Mouse (Mus musculus) bone marrow, adult 2 months (tissue): ENCODE results near the gene Micu1.

ENCODE experiments used
- CTCF ChIP-seq: fragments of 200-500 bp; IDR thresholded peaks from 2 replicates; pipeline ENCODE4 v1.5.1; 2011; ENCODE audit warnings: low read length, control low read depth; ENCODE audit not compliant: control insufficient read depth, insufficient read depth
- POLR2A ChIP-seq: fragments of 200-500 bp; IDR thresholded peaks from 2 replicates; pipeline ENCODE4 v1.6.1; 2011; ENCODE audit warnings: low read depth, mild to moderate bottlenecking, control low read depth, low read length, borderline replicate concordance; ENCODE audit not compliant: control insufficient read depth

- TF ChIP-seq POLR2A, result no peak
- TF ChIP-seq CTCF, result no peak
Observed at GRCm38 (mm10) chr10:59878823-59879222, 176.5 kb downstream of the Micu1 start.
